Mouse (Mus musculus) limb, embryonic 11.5 days (tissue): ENCODE results near the gene Sdf4. TPM values are rescaled to one million over a fixed set of nuclear protein-coding genes. Genes with fewer than 3 reads are reported as not detected.

Experiments
- ATAC-seq: fragments of 200-750 bp; cut with Nextera tagmentation; 2 replicates; pipeline ENCODE4 v1.8.0; 2017; ENCODE audit warnings: low read depth; ENCODE audit not compliant: insufficient number of reproducible peaks, low FRiP score, low TSS enrichment
- DNase-seq: peaks from one replicate; pipeline ENCODE4 v3.0.0-alpha.2; 2015; ENCODE audit warnings: low spot score
- H3K27ac ChIP-seq: fragments of 300-500 bp; sonication (generic); replicated peaks from 2 replicates; pipeline ENCODE4 v1.5.1; 2014; ENCODE audit warnings: low read depth, mild to moderate bottlenecking, low read length
- H3K27me3 ChIP-seq: fragments of 300-500 bp; sonication (generic); 2 replicates; pipeline ENCODE4 v1.6.1; 2014; ENCODE audit warnings: mild to moderate bottlenecking, low read length, mixed read lengths; ENCODE audit not compliant: control insufficient read depth, insufficient read depth
- H3K36me3 ChIP-seq: fragments of 300-500 bp; sonication (generic); 2 replicates; pipeline ENCODE4 v1.6.1; 2014; ENCODE audit warnings: mild to moderate bottlenecking, low read length, moderate library complexity, mixed read lengths; ENCODE audit not compliant: control insufficient read depth, insufficient read depth
- H3K4me1 ChIP-seq: fragments of 300-500 bp; sonication (generic); 2 replicates; pipeline ENCODE4 v1.6.1; 2014; ENCODE audit warnings: low read length, mixed read lengths; ENCODE audit not compliant: control insufficient read depth, insufficient read depth
- H3K4me2 ChIP-seq: fragments of 300-500 bp; sonication (generic); 2 replicates; pipeline ENCODE4 v1.6.1; 2014; ENCODE audit warnings: low read depth, mild to moderate bottlenecking, moderate library complexity; ENCODE audit not compliant: severe bottlenecking
- H3K4me3 ChIP-seq: fragments of 300-500 bp; sonication (generic); 2 replicates; pipeline ENCODE4 v1.5.1; 2014; ENCODE audit warnings: low read depth, low read length
- H3K9ac ChIP-seq: fragments of 300-500 bp; sonication (generic); 2 replicates; pipeline ENCODE4 v1.6.1; 2014; ENCODE audit warnings: mild to moderate bottlenecking, low read length
- H3K9me3 ChIP-seq: fragments of 300-500 bp; sonication (generic); 2 replicates; pipeline ENCODE4 v1.6.1; 2016; ENCODE audit warnings: low read length; ENCODE audit not compliant: control insufficient read depth
- WGBS: fragments of 180-500 bp; shearing (Covaris S2); extraction: QIAGEN DNeasy Blood & Tissue Kit; methylation state at CpG from one replicate; pipeline ENCODE4 v1.1.7; 2014; 5-methylcytosine and 5-hydroxymethylcytosine counted together
- polyA plus RNA-seq: library from polyadenylated mRNA; unstranded; fragments of >200 nt; fragmentation: Nextera tagmentation; extraction: Ambion mirVana; gene quantifications from 2 replicates; pipeline ENCODE4 v1.2.1, GENCODE M21; 2014

The Sdf4 gene
- polyA plus RNA-seq, 1 experiment from 2014 or later = 142 TPM

DNA sequence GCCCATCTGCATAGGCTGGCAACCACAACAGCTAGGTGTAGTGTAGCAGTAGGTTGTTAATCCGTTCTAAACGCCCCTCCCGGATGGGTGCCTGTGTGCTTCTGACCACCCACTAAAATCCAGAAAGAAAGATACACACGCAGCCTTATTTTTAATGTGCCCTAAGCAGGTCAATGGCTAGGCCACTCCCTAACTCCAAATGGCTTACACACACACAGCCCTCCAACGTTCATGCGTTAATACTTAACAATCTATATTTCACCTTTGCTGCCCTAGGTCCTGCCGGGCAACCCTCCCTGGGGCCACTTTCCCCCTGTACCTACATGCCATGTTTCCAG lies 38.6 kb downstream of the Sdf4 start:
- H3K36me3 ChIP-seq = no peaks in the 10 kb centered on the region
- peak overlapping the region; percentile 67 for H3K4me2 ChIP-seq
- WGBS = 5% methylated on average over 7 of the region's 7 CpGs
- H3K9ac ChIP-seq = peak overlapping the region; percentile 46
- DNase-seq = no peak
- H3K4me3 ChIP-seq = peak overlapping the region; percentile 43
- H3K27ac ChIP-seq = no peak overlapping the region
- H3K27me3 ChIP-seq = peaks cover 21% of the 10 kb centered on the region
- ATAC-seq = no peak; the same call in 1 of the 2 replicates
- no peaks in the 10 kb centered on the region for H3K9me3 ChIP-seq
- H3K4me1 ChIP-seq = peaks cover 11% of the 10 kb centered on the region; the same call in 1 of the 2 replicates

DNA sequence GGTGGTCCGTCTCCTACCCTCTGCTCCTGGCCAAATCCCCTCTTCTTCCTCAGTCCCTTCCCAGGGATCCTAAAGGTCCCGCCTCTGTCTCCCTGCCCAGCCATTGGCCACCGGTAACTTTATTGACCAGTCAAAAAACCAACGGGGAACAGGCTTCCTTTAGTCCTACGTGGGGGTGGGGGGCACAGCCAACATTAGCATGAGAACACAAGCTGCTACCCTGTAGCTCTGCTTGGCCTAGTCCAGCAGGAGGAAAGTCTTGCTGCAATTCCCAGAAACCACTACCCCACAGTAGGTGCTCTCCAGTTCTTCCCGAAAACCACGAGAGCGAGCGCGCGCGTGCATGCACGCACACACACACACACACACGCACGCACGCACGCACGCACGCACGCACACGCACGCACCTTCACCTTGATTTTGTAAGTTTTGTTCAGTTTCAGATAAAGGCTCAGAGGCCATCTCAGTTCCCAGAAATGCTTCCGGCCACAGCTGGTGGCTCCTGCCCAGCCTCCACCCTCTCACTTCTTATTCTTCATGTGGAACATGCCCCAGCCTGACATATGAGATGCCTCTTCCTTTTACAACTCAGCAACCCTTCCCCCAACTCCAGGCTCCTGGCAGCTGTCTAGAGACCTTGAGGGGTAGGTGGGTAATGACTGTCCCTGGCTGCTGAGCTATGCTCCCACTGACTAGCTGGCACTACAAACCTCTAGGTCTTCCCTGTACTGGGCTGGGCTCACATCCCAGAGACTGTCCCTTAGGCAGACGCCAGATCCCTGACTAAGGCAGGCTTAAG lies 39.1 kb downstream of the Sdf4 start:
- Histone ChIP-seq H3K27me3 (peaks cover 22% of the 10 kb centered on the region), H3K4me3 (peak overlapping the region; percentile 43), H3K36me3 (no peaks in the 10 kb centered on the region), H3K9me3 (no peaks in the 10 kb centered on the region), H3K4me2 (peak overlapping the region; percentile 67), H3K4me1 (peaks cover 11% of the 10 kb centered on the region; the same call in 1 of the 2 replicates), H3K9ac (peak overlapping the region; percentile 46), H3K27ac (peak overlapping the region; percentile 88)
- ATAC-seq = peak; percentile 78
- WGBS = under 1% methylated on average over 24 of the region's 24 CpGs
- peak; percentile 82 for DNase-seq

DNA sequence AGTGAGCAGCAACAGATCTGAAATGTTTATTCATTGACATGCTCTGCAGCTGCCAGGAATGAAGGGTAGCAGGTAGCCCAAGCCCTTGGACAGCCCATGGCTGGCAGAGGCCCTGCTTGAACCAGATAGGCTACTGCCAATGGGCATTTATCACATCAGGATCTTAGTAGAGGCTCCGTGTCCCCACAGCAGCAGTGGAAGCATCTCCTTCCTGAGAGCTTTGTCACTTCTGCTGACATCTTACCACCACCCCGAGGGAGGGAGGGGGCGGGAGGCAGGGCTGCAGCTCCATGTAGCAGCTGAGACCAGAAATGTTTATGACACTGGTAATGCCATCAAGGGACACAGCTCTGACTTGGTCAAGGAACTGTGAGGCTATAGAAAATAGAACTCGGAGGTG lies 40.2 kb downstream of the Sdf4 start:
- no peak overlapping the region for H3K9ac ChIP-seq
- H3K4me1 ChIP-seq = peaks cover 11% of the 10 kb centered on the region; the same call in 1 of the 2 replicates
- peaks cover 22% of the 10 kb centered on the region for H3K27me3 ChIP-seq
- no peak overlapping the region for H3K27ac ChIP-seq
- no peaks in the 10 kb centered on the region for H3K36me3 ChIP-seq
- H3K4me3 ChIP-seq = no peak overlapping the region
- H3K9me3 ChIP-seq = no peaks in the 10 kb centered on the region
- 91% methylated on average over 4 of the region's 4 CpGs for WGBS
- no peak for ATAC-seq
- H3K4me2 ChIP-seq = no peak overlapping the region
- no peak for DNase-seq

DNA sequence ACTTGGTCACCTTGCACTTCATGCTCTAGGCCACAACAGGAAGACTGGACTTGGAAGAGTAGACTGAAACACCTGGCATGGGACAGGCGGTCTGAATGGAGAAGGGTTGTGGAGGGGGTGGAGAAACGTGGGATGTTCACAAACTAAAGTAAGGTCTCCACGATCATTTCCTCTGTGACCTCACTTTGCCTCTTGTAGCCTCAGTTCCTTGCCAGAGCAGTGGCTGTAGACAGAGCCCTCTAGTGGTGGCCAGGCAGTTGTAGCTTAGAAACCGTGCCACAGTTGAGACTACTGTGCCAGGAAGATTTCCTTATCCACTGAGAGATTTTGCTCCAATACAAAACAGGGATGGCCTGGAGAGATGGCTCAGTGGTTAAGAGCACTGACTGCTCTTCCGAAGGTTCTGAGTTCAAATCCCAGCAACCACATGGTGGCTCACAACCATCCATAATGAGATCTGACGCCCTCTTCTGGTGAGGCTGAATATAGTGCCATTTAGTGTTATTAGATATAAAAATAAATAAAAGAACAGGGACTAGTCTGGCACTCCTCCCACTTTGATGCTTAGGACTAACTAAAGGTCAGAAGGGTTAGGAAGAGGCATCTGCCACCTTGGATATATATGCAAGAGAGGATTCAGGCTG lies 40.9 kb downstream of the Sdf4 start:
- H3K4me2 ChIP-seq = no peak overlapping the region
- 49% methylated on average over 6 of the region's 6 CpGs for WGBS
- H3K27me3 ChIP-seq = peaks cover 22% of the 10 kb centered on the region
- no peaks in the 10 kb centered on the region for H3K9me3 ChIP-seq
- H3K4me3 ChIP-seq = no peak overlapping the region
- H3K4me1 ChIP-seq = peaks cover 11% of the 10 kb centered on the region; the same call in 1 of the 2 replicates
- peak; percentile 46 for DNase-seq
- no peaks in the 10 kb centered on the region for H3K36me3 ChIP-seq
- H3K27ac ChIP-seq = no peak overlapping the region
- no peak overlapping the region for H3K9ac ChIP-seq
- ATAC-seq = no peak

DNA sequence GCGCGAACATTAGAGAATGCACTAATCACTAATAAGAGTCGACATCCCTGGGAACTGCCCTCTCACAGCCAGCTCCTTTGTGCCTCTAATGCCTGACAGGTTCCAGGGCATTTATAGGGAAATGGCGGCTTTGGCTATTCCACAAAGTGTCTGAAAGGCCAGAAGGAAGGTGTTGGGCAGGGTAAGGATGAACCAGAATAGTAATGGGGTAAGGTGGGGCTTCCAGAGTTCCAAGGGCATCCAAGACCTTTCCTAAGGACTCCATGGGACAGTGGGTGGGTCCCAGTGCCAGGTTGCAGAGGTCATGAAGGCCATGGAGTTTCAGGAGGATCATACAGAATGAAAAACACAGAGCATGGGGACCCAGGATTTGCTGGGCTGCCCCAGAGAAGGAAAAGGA lies 41.6 kb downstream of the Sdf4 start:
- Histone ChIP-seq H3K27me3 (peaks cover 22% of the 10 kb centered on the region), H3K4me2 (no peak overlapping the region), H3K9ac (no peak overlapping the region), H3K4me1 (peaks cover 11% of the 10 kb centered on the region; the same call in 1 of the 2 replicates), H3K9me3 (no peaks in the 10 kb centered on the region), H3K36me3 (no peaks in the 10 kb centered on the region), H3K4me3 (0 out of 2 replicates have a peak overlapping the region, but pooled peaks have one; percentile 5), H3K27ac (no peak overlapping the region)
- WGBS = 59% methylated on average over 4 of the region's 4 CpGs
- DNase-seq = no peak
- ATAC-seq = no peak

DNA sequence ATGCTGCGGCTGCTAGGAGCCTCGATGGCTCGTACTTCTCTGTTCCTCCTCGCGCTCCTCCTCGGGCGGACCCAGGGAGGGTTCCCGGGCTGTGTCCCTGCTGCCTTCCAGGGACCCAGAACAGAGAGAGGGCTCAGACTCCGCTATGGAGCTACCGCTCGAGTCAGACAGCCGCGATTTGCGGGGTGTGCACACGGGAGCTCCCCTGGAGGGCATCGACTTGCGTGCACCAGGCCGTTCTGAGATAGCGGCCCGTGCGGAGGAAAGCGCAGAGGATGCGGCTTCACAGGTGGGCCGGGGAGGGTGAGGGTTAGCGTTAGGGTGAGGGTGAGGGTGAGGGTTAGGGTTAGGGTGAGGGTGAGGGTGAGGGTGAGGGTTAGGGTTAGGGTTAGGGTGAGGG lies 42.2 kb downstream of the Sdf4 start:
- Histone ChIP-seq H3K4me3 (peak overlapping the region; percentile 12; the same call in 1 of the 2 replicates), H3K4me1 (peaks cover 11% of the 10 kb centered on the region; the same call in 1 of the 2 replicates), H3K27me3 (peaks cover 22% of the 10 kb centered on the region), H3K4me2 (peak overlapping the region; percentile 24), H3K9me3 (no peaks in the 10 kb centered on the region), H3K9ac (no peak overlapping the region), H3K36me3 (no peaks in the 10 kb centered on the region), H3K27ac (no peak overlapping the region)
- ATAC-seq (no peak), DNase-seq (peak; percentile 29)
- 10% methylated on average over 25 of the region's 25 CpGs for WGBS

DNA sequence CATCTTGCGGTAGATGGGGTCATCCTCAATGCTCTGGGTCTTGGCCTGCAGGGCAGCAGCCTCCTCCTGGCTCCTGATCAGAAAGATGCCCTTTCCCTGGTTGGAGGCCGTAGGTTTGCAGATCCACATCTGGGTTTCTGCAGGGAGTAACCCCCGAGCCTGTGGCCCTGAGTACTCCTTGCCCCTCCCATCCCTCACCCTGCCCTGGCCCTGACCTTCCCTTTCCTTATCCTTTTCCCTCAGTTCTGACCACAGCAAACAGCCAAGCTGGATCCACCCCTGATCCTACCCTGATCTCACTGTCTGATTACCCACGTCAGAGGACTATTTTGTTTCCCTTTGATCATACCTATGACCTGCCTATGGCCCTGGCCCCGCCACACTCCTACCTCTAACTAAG lies 52.1 kb downstream of the Sdf4 start:
- no peaks in the 10 kb centered on the region for H3K27me3 ChIP-seq
- no peak overlapping the region for H3K4me2 ChIP-seq
- WGBS = 56% methylated on average over 5 of the region's 5 CpGs
- no peaks in the 10 kb centered on the region for H3K4me1 ChIP-seq
- no peak overlapping the region for H3K27ac ChIP-seq
- DNase-seq (no peak), ATAC-seq (no peak)
- no peak overlapping the region for H3K4me3 ChIP-seq
- no peak overlapping the region for H3K9ac ChIP-seq
- H3K9me3 ChIP-seq = no peaks in the 10 kb centered on the region
- no peaks in the 10 kb centered on the region for H3K36me3 ChIP-seq

DNA sequence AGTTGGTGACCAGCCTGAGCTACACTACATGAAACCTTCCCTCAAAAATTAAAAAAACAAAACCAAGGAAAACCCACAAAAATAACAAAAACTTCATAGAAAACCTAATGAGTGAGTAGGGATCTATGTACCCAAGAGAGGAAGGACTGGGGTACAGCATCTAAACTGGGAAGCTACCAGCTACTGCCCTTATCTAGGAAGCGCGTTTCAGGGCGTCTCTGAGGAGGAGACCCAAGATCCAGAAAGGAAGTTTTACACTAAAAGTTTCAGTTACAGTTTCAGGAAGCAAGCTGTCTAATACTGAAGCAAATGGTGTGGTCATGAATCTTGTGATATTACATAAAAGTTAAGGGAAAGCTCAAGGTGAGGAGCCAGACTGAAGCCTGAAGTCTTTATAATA lies 57.1 kb downstream of the Sdf4 start:
- ATAC-seq (no peak), DNase-seq (no peak)
- H3K9me3 ChIP-seq = no peaks in the 10 kb centered on the region
- H3K9ac ChIP-seq = no peak overlapping the region
- WGBS = 91% methylated on average over 3 of the region's 3 CpGs
- H3K27ac ChIP-seq = no peak overlapping the region
- H3K4me2 ChIP-seq = no peak overlapping the region
- no peaks in the 10 kb centered on the region for H3K4me1 ChIP-seq
- no peaks in the 10 kb centered on the region for H3K27me3 ChIP-seq
- no peaks in the 10 kb centered on the region for H3K36me3 ChIP-seq
- no peak overlapping the region for H3K4me3 ChIP-seq
